Mouse (Mus musculus) C2C12 (cell line): Measurements from ENCODE around the gene Tmed1.

Source experiments
- CTCF ChIP-seq: IDR thresholded peaks from one replicate; pipeline ENCODE4 v1.5.1; 2011; ENCODE audit not compliant: control insufficient read depth, insufficient read depth, insufficient read length
- MAX ChIP-seq: IDR thresholded peaks from one replicate; pipeline ENCODE4 v1.6.1; 2011; ENCODE audit warnings: mild to moderate bottlenecking, control low read depth

DNA sequence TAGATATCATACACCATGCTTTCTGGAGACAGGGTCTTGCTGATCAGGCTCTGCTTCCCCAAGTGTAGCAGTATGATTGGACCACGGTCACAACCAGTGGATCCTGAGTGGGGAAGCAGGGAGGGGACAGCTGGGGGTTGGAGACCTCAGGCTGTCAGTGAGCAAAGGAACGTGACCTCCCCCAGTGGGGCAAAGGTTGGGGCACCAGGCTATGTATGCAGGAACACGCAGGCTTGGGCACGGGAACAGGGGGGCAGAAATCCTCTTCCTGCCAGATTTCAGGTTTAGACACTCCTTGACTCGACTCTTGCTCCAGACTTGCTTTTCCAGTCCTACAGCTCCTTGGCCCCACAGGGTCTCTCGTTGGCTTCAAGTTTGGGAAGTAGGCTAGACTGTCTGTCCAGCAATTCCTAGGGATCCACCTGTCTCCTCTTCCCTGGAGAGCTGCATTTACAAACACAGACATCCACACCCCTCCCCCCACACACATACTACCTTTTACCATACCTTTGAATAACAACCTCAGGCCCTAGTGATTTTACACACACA, 8.0 kb upstream of the Tmed1 start:
- TF ChIP-seq MAX: no peak
- TF ChIP-seq CTCF: no peak
